In the genomic region with DNA sequence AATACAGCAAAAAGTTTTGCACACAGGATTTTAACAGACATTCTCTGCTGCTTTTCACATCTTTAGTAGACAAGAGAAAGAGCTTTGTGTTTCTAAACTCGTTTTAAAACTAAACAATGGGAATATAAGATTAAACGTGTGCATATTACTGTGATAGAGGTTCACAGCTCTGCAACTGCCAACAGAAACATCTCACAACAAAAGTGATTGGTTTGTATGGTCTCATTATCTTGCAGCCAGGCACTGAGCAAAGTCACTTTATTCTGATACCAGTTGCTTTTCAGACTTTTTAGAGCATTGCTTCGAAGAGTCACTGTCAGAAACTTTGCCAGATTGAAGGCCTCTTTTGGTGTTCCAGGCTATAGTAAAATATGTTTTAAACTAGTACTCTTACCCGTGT, we compare ENCODE assay signal across 11 mouse cellular contexts. TPM values are rescaled to one million over a fixed set of nuclear protein-coding genes. Genes with fewer than 3 reads are reported as not detected.
DNase-seq lines count a peak whose midpoint lies in the region; ATAC-seq and TF ChIP-seq lines count a peak whose summit lies in the region.
"Had no signal": no experiment of that assay in that cellular context is flagged by ENCODE, and none has a peak within 500 bp of the region (broad histone marks: within the 10 kb centered on the region; RNA-seq: fewer than 3 reads in every experiment).

No protein-coding gene starts in this region.

- H3K9me3 ChIP-seq in hindbrain, embryonic 14.5 days (ENCODE audit: control insufficient read depth, low read length), result no peaks in the 10 kb centered on the region
- no peaks in the 10 kb centered on the region for H3K9me3 ChIP-seq in hindbrain, embryonic 12.5 days (replicated peaks)
- no peaks in the 10 kb centered on the region for H3K9me3 ChIP-seq in lung, postnatal 0 days (ENCODE audit: low read length)
- H3K9me3 ChIP-seq in intestine, embryonic 16.5 days (ENCODE audit: control insufficient read depth, low read length), result no peaks in the 10 kb centered on the region
- H3K9me3 ChIP-seq: heart, embryonic 12.5 days; megakaryocyte, embryonic 14.5 days had no signal

- peak; percentile 38 for DNase-seq in cerebellum, adult 9-10 months
- no peak for DNase-seq in cerebellum, adult 11-12 months
- DNase-seq in hindbrain, embryonic 14.5 days (ENCODE audit: low spot score), result no peak
- no peak for DNase-seq in lung, postnatal 0 days (ENCODE audit: low spot score)
- DNase-seq in lung, postnatal 36 days, result no peak
- DNase-seq: spleen, adult 18-20 months had no signal

- ATAC-seq in hindbrain, embryonic 14.5 days (ENCODE audit: low FRiP score), result no peak
- no peak for ATAC-seq in hindbrain, embryonic 12.5 days (ENCODE audit: low FRiP score)
- no peak for ATAC-seq in lung, postnatal 0 days
- ATAC-seq in intestine, embryonic 16.5 days, result no peak
- no peak for ATAC-seq in megakaryocyte, adult 5-6 weeks (ENCODE audit: poor library complexity, severe bottlenecking)

- no peak for TF ChIP-seq EP300 in lung, postnatal 0 days (IDR thresholded peaks at IDR 0.05)

- peaks cover 20% of the 10 kb centered on the region for H3K4me1 ChIP-seq in hindbrain, embryonic 14.5 days (replicated peaks; ENCODE audit: control insufficient read depth, insufficient read depth, low read length)
- H3K4me1 ChIP-seq in hindbrain, embryonic 12.5 days, result peaks cover 13% of the 10 kb centered on the region
- H3K4me1 ChIP-seq in lung, postnatal 0 days (ENCODE audit: insufficient read depth, low read depth, low read length), result peaks cover 5% of the 10 kb centered on the region; the same call in 1 of the 2 replicates
- H3K4me1 ChIP-seq in intestine, embryonic 16.5 days (ENCODE audit: control insufficient read depth, insufficient read depth, low read length), result peaks cover 6% of the 10 kb centered on the region; the same call in 1 of the 2 replicates

- H3K4me3 ChIP-seq in hindbrain, embryonic 14.5 days (replicated peaks; ENCODE audit: low read length), result no peak overlapping the region
- H3K4me3 ChIP-seq in hindbrain, embryonic 12.5 days, result no peak overlapping the region
- H3K4me3 ChIP-seq in lung, postnatal 0 days (ENCODE audit: low read depth, low read length), result no peak overlapping the region
- no peak overlapping the region for H3K4me3 ChIP-seq in intestine, embryonic 16.5 days (ENCODE audit: low read length)
- H3K4me3 ChIP-seq: megakaryocyte, embryonic 14.5 days had no signal

- H3K36me3 ChIP-seq in hindbrain, embryonic 14.5 days (replicated peaks; ENCODE audit: control insufficient read depth, insufficient read depth), result no peaks in the 10 kb centered on the region
- no peaks in the 10 kb centered on the region for H3K36me3 ChIP-seq in hindbrain, embryonic 12.5 days
- no peaks in the 10 kb centered on the region for H3K36me3 ChIP-seq in lung, postnatal 0 days (ENCODE audit: insufficient read depth, low read length)
- no peaks in the 10 kb centered on the region for H3K36me3 ChIP-seq in intestine, embryonic 16.5 days (ENCODE audit: control insufficient read depth, insufficient read depth, low read length)
- H3K36me3 ChIP-seq: heart, embryonic 12.5 days had no signal

- no peaks in the 10 kb centered on the region for H3K27me3 ChIP-seq in hindbrain, embryonic 14.5 days (ENCODE audit: control insufficient read depth, insufficient read depth, low read length)
- no peaks in the 10 kb centered on the region for H3K27me3 ChIP-seq in hindbrain, embryonic 12.5 days
- H3K27me3 ChIP-seq in lung, postnatal 0 days (replicated peaks; ENCODE audit: insufficient read depth, low read length), result no peaks in the 10 kb centered on the region
- no peaks in the 10 kb centered on the region for H3K27me3 ChIP-seq in intestine, embryonic 16.5 days (replicated peaks; ENCODE audit: control insufficient read depth, insufficient read depth, low read length)
- H3K27me3 ChIP-seq: heart, embryonic 12.5 days; megakaryocyte, embryonic 14.5 days had no signal

- no peak overlapping the region for H3K27ac ChIP-seq in hindbrain, embryonic 14.5 days
- no peak overlapping the region for H3K27ac ChIP-seq in hindbrain, embryonic 12.5 days
- no peak overlapping the region for H3K27ac ChIP-seq in lung, postnatal 0 days (ENCODE audit: low read length)
- H3K27ac ChIP-seq in intestine, embryonic 16.5 days (ENCODE audit: low read length), result peak overlapping the region; percentile 1; the same call in 1 of the 2 replicates

- no peak overlapping the region for H3K9ac ChIP-seq in hindbrain, embryonic 14.5 days
- H3K9ac ChIP-seq in hindbrain, embryonic 12.5 days, result no peak overlapping the region
- H3K9ac ChIP-seq in lung, postnatal 0 days (replicated peaks; ENCODE audit: low read depth), result no peak overlapping the region
- H3K9ac ChIP-seq in intestine, embryonic 16.5 days (ENCODE audit: low read depth, low read length), result no peak overlapping the region

- WGBS in hindbrain, embryonic 14.5 days, result 79% methylated on average over 4 of the region's 4 CpGs
- 76% methylated on average over 4 of the region's 4 CpGs for WGBS in hindbrain, embryonic 12.5 days
- 73% methylated on average over 4 of the region's 4 CpGs for WGBS in lung, postnatal 0 days
- WGBS in intestine, embryonic 16.5 days, result 69% methylated on average over 4 of the region's 4 CpGs

- H3K4me2 ChIP-seq in hindbrain, embryonic 14.5 days (replicated peaks), result peak overlapping the region; percentile 96
- no peak overlapping the region for H3K4me2 ChIP-seq in hindbrain, embryonic 12.5 days (replicated peaks)
- H3K4me2 ChIP-seq in lung, postnatal 0 days (replicated peaks; ENCODE audit: low read depth, low read length), result peak overlapping the region; percentile 97
- no peak overlapping the region for H3K4me2 ChIP-seq in intestine, embryonic 16.5 days (ENCODE audit: low read depth, low read length)

- no peak for TF ChIP-seq CTCF in lung, postnatal 0 days (IDR thresholded peaks at IDR 0.05)

RNA-seq across cellular contexts. Expression of a gene that starts 0.9 kb away (rescaled TPM):
- 37.3 and 40.7 TPM in 2 replicates for polyA plus RNA-seq in hindbrain, embryonic 14.5 days (2014; fragmentation: Nextera tagmentation; extraction: Ambion mirVana)
- polyA plus RNA-seq in hindbrain, embryonic 12.5 days (2016; fragmentation: Nextera tagmentation; extraction: Ambion mirVana), result 59.7 TPM in 2 replicates
- polyA plus RNA-seq in lung, postnatal 0 days (2015; fragmentation: Nextera tagmentation; extraction: Ambion mirVana), result 16.5 and 18.5 TPM in 2 replicates
- polyA plus RNA-seq in intestine, embryonic 16.5 days (2015; fragmentation: Nextera tagmentation; extraction: Ambion mirVana), result 31.4 and 34.8 TPM in 2 replicates
- 60.4 and 63.0 TPM in 2 replicates for total RNA-seq in megakaryocyte, adult 5-6 weeks (2015)
- total RNA-seq in megakaryocyte, adult 5-6 weeks (2017), result 54.7 and 72.5 TPM in 2 replicates

RNA-seq across cellular contexts. Expression of a gene that starts 40.3 kb away (rescaled TPM):
- polyA plus RNA-seq in hindbrain, embryonic 14.5 days (2014; fragmentation: Nextera tagmentation; extraction: Ambion mirVana), result 5.8 and 7.2 TPM in 2 replicates
- 15.3 and 16.4 TPM in 2 replicates for polyA plus RNA-seq in hindbrain, embryonic 12.5 days (2016; fragmentation: Nextera tagmentation; extraction: Ambion mirVana)
- 25.0 and 25.1 TPM in 2 replicates for polyA plus RNA-seq in lung, postnatal 0 days (2015; fragmentation: Nextera tagmentation; extraction: Ambion mirVana)
- polyA plus RNA-seq in intestine, embryonic 16.5 days (2015; fragmentation: Nextera tagmentation; extraction: Ambion mirVana), result 24.1 and 28.2 TPM in 2 replicates
- not detected in 2 replicates for total RNA-seq in megakaryocyte, adult 5-6 weeks (2015)
- total RNA-seq in megakaryocyte, adult 5-6 weeks (2017), result not detected in 2 replicates

Comparison
In these comparisons a context has a peak if more than half of its experiments do, and no peak if none do; other contexts are left out.
1. H3K4me2 ChIP-seq: peak in hindbrain, embryonic 14.5 days (single experiment) and lung, postnatal 0 days (single experiment); none in hindbrain, embryonic 12.5 days (single experiment) and intestine, embryonic 16.5 days (single experiment).